Mouse (Mus musculus) stomach, embryonic 15.5 days (tissue): Measurements from ENCODE around the gene Vmn1r195. TPM values are rescaled to one million over a fixed set of nuclear protein-coding genes. Genes with fewer than 3 reads are reported as not detected.

ENCODE experiments used
- polyA plus RNA-seq: library from polyadenylated mRNA; unstranded; fragments of >200 nt; fragmentation: Nextera tagmentation; extraction: Ambion mirVana; gene quantifications from 2 replicates; pipeline ENCODE4 v1.2.1, GENCODE M21; 2015

The Vmn1r195 gene
- polyA plus RNA-seq, 1 experiment from 2014 or later: not detected

Other genes starting within 250 kb of the Vmn1r195 start
- 4.9 and 13.3 TPM in 2 replicates for gene Hist1h2ah, start 235.0 kb upstream of the Vmn1r195 start, polyA plus RNA-seq
- gene Hist1h2bk, start 234.7 kb upstream of the Vmn1r195 start, polyA plus RNA-seq: 4.6 and 5.5 TPM in 2 replicates
- gene Hist1h4i, start 229.2 kb upstream of the Vmn1r195 start, polyA plus RNA-seq: 19.1 and 19.3 TPM in 2 replicates
- gene Hist1h2ag, start 227.6 kb upstream of the Vmn1r195 start, polyA plus RNA-seq: 36.1 and 42.9 TPM in 2 replicates
- gene Hist1h2bj, start 227.3 kb upstream of the Vmn1r195 start, polyA plus RNA-seq: 7.8 and 8.5 TPM in 2 replicates
- not detected in 2 replicates for gene Vmn1r188, start 186.1 kb upstream of the Vmn1r195 start, polyA plus RNA-seq
- gene Vmn1r189, start 164.7 kb upstream of the Vmn1r195 start, polyA plus RNA-seq: not detected in 2 replicates
- gene Vmn1r191, start 86.6 kb upstream of the Vmn1r195 start, polyA plus RNA-seq: not detected in 2 replicates
- not detected in 2 replicates for gene Vmn1r192, start 79.4 kb upstream of the Vmn1r195 start, polyA plus RNA-seq
- not detected in 2 replicates for gene Vmn1r193, start 47.4 kb upstream of the Vmn1r195 start, polyA plus RNA-seq
- not detected in 2 replicates for gene Vmn1r194, start 26.3 kb upstream of the Vmn1r195 start, polyA plus RNA-seq
- not detected in 2 replicates for gene Vmn1r196, start 19.4 kb downstream of the Vmn1r195 start, polyA plus RNA-seq
- not detected in 2 replicates for gene Vmn1r197, start 54.1 kb downstream of the Vmn1r195 start, polyA plus RNA-seq
- gene Vmn1r198, start 79.8 kb downstream of the Vmn1r195 start, polyA plus RNA-seq: not detected in 2 replicates
- gene Vmn1r199, start 109.3 kb downstream of the Vmn1r195 start, polyA plus RNA-seq: not detected in 2 replicates
- gene Vmn1r200, start 119.9 kb downstream of the Vmn1r195 start, polyA plus RNA-seq: not detected in 2 replicates
- not detected in 2 replicates for gene Vmn1r201, start 201.4 kb downstream of the Vmn1r195 start, polyA plus RNA-seq
- gene Vmn1r202, start 234.9 kb downstream of the Vmn1r195 start, polyA plus RNA-seq: 0.03 TPM in 1 of 2 replicates, not detected in the other
- gene Vmn1r203, start 247.6 kb downstream of the Vmn1r195 start, polyA plus RNA-seq: not detected in 2 replicates